Mouse (Mus musculus) CD8-positive naive resting alpha-beta T cell, adult 2 months (primary cell): Measurements from ENCODE around the gene Lrsam1.

Experiments used
- DNase-seq, 2 experiments: peaks; one replicate each; pipeline ENCODE4 v3.0.0; 2022; ENCODE audit warnings: low read depth in 2 of 2, low spot score in 2 of 2

Lrsam1 gene

GRCm38 (mm10) chr2:32926330-32927075 is 34.9 kb downstream of the Lrsam1 start:
- DNase-seq: no peak

DNA sequence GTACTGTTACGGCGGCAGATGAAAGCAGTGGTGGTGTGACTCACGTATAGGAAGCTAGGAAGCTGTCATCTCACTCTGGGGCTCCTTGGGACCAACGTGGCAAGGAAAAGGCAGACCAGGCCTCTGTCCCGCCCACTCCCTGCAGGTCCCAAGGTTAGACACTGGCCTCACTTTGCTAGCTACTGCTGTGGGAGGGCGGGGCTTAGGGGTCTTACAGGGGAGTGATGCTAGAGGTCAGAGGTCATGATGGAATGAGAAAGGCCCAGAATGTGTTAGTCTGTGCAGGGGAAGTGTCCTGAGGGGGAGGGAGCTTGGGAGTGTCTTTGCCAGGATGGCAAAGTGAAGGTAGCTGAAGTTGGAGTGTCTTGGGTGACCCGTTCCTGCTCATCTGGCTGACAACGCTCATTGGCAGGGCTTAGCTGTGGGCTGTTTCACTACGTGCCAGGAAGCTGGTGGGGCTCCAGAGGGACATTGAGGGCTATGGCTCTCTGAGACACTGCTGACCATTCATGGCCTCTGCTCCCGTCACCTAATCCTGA is 37.0 kb downstream of the Lrsam1 start:
- DNase-seq: no peak

DNA sequence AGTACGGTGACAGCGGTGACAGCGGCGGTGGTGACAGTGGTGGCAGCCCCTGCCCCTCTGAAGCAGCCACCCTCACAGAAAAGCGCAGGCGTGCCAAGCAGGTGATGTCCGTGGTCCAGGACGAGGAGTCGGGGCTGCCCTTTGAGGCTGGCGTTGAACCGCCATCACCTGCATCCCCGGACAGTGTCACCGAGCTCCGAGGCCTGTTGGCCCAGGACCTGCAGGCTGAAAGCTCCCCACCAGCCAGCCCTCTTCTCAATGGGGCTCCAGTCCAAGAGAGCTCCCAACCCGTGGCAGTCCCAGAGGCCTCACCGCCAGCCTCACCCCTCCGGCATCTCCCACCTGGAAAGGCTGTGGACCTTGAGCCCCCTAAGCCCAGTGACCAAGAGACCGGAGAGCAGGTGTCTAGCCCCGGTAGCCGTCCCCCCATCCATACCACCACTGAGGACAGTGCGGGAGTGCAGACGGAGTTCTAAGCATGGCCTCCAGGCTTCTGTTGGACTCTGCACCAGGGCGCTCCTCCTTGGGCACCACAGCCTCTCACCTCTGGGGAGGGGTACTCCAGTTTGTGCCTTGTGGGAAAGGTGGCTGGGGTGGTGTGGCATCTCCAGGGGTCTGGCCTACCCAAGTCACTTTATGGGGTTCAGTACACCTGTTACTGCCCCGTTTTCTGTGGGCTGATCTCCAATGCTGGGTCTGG is 37.7 kb downstream of the Lrsam1 start:
- DNase-seq: no peak

GRCm38 (mm10) chr2:32922564-32922963 is 38.9 kb downstream of the Lrsam1 start:
- no peak for DNase-seq

- DNase-seq: no peak
These were observed 39.5 kb downstream of the Lrsam1 start for GRCm38 (mm10) chr2:32921801-32922380.

- no peak for DNase-seq
These were observed 40.2 kb downstream of the Lrsam1 start for GRCm38 (mm10) chr2:32921235-32921634.

GRCm38 (mm10) chr2:32918391-32918790 is 43.0 kb downstream of the Lrsam1 start:
- no peak for DNase-seq

- peak; percentile 66 to 77 for DNase-seq
These were observed 43.9 kb downstream of the Lrsam1 start for GRCm38 (mm10) chr2:32917526-32917925.

DNA sequence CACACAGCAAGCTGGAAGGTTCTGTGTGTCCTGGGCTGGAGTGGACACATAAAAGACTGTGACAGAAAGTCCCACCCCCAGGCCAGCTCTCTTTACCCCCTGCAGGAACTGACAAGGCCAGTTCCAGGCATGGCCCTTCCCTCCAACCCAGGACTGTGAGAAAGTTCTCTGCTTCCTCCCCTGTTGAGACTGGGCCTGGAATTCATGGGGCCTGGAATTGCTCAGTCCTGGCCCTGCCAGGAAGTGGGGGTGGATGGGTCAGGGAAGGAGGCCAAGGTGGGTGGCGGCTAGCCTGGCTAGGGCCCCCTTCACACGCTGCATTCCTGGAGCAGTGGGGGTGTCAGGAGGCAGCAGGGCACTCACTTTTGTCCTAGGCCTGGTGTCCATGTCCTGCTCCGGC is 46.5 kb downstream of the Lrsam1 start:
- no peak for DNase-seq

- DNase-seq: no peak
These were observed 47.1 kb downstream of the Lrsam1 start for GRCm38 (mm10) chr2:32914362-32914761.

GRCm38 (mm10) chr2:32912210-32912804 is 49.1 kb downstream of the Lrsam1 start:
- peak; percentile 81 to 83 for DNase-seq

DNA sequence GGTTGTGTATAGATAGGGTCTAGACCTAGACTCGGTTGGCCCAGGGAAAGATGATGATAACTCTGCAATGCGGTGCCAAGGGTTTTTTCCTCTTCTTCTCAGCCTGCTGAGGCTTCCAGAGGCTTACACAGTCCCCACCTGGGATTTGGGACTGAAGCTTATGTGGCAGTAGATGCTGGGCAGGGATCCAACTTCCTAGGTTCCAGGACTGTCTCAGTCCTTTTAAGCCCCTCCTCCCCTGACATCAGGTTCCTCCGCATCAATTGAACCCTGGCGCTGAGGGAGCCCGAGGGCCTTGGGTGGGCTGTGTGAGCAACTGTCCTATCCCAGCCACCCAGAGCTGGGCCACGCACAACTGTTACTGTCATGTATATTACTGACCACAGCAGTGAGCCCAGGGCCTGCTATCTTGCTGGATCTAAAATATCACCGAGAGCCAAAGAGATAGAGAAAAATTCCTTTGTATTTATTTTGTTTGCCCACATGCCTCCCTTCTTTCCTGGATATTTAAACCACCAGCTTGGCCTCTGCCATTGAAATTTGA is 49.7 kb downstream of the Lrsam1 start:
- no peak for DNase-seq

- no peak for DNase-seq
These were observed 52.6 kb downstream of the Lrsam1 start for GRCm38 (mm10) chr2:32908796-32909195.

- DNase-seq: no peak
These were observed 53.1 kb downstream of the Lrsam1 start for GRCm38 (mm10) chr2:32908272-32908671.

GRCm38 (mm10) chr2:32907442-32907841 is 54.0 kb downstream of the Lrsam1 start:
- no peak for DNase-seq

DNA sequence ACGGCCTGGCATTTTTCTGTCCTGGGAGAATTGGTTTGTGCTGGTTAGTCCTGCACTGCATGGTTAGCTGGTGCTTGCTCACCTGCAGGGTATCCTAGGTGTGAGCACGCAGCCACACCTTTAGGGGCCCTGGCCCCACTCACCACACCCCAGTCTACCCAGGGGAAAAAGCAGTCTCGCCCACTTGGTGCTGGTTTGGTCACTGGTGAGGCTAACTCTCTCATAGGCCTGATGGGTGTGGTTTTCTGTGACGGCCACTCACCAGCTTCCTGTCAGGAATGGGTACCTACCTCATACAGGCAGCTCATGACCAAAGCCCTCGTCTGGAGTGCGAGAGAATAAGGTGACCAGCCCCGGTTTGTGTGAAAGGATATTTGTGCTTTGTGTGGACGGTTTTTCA is 56.1 kb downstream of the Lrsam1 start:
- DNase-seq: no peak

GRCm38 (mm10) chr2:32904637-32905036 is 56.8 kb downstream of the Lrsam1 start:
- no peak for DNase-seq

- no peak for DNase-seq
These were observed 57.9 kb downstream of the Lrsam1 start for GRCm38 (mm10) chr2:32903470-32903869.

GRCm38 (mm10) chr2:32902126-32902525 is 59.3 kb downstream of the Lrsam1 start:
- no peak for DNase-seq

DNA sequence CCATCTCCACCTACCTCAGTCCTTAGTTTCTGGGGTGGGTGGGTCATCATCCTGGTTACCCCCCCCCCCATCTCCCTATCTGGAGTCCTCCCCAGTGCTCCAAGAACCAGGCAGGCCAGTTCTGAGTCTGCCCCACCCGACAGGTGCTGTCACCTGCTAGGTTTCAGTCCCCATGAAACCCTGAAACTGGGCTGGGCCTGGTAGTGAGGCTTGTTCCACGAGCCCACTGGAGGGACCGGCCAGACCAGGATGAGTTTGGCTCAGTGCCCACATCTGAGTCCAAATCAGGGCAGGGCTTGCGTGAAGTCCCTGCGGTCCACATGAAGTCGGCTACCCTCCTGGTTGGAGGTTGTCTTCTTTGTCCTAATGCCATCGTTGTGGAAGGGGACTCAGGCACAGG is 62.4 kb downstream of the Lrsam1 start:
- no peak for DNase-seq

DNA sequence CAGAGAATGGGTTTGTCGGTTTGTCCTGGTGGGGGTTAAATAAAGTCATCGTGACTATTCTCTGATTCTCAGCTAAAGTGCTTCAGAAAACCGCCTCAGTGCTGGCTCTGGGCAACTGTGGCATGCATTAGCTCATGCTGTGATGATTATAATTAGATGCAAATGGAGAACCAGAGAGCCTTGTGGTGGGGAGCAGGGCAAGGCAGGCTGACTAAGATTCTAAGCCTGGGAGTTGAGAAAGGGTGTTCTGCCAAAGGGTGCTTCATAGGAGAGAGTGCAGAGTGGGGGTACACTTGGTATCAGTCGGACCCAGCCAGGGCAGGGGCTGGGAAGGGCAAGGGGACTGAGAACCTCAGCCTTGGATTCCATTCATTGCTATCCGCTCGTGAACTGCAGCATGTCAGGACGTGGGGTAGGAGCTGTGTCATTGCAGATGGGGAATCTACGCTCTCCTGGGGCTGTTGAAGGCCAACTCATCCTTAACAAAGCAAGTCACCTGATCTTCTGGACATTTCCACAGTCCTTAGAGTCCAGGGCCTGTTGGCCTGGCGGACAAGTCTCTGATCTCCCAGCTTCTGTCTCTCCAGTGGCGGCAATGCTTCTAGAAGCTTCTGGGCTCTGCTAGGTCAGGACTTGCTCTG is 64.8 kb downstream of the Lrsam1 start:
- no peak for DNase-seq
